Mouse (Mus musculus): ENCODE results near the gene Fam213b. TPM values are rescaled to one million over a fixed set of nuclear protein-coding genes. Genes with fewer than 3 reads are reported as not detected.

Fam213b gene
- polyA plus RNA-seq (2015; fragmentation: Nextera tagmentation; extraction: Ambion mirVana), result 56.1 and 62.6 TPM in 2 replicates

DNA sequence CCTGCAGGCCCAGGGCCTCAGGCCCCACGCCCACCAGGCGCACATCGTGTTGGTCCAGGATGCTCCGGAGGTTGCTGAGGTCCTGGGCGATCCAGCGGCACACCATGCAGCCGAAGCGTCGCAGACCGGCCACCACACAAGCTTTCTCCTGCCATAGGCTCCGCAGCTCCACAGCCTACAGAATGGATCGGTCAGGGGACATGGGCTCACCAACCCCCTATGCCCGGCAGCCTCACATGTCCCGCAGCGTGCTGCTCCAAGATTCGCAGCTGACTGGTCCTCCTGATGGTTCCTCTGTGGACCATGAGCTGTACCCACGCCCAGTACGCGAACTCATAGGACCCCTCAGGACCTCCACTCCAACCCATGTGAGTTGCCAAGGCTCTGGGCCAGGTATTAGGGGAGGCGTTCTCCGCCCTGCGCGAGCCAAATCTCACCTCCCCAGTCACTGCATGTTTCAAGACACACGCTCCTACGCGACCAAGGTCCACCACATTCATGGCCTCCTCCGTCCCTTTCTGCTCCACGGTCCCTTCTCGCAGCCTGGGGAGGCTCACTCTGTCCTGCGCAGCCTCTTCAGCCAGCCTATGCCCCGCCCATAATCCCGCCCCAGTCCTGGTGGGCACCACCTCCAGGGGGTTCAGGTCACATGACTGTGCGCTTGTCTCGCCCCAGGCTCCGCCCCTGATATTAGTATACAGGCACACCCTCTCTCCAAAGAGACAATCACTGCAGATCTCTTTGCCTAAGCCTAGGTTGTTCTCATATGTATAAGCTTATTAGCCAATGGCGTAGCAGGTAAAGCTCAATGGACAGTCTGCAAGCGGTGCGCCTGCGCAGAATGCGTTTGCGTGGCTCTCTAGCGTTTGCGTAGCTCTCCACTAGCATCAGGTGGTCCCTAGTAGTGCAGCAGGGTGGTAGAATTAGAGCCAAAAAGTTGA lies at the start of gene Fam213b:
Fam213b (minus strand) TSS at position 630 of the 941 bp plus-strand sequence.
- WGBS, result 2% methylated on average over 43 of the region's 43 CpGs
- no peaks in the 10 kb centered on the region for H3K36me3 ChIP-seq (replicated peaks)
- peak within 1 kb of the TSS; percentile 61 for H3K4me3 ChIP-seq
- H3K4me2 ChIP-seq, result peak within 1 kb of the TSS; percentile 97
- peak; percentile 95 for ATAC-seq (replicated peaks)
- H3K9ac ChIP-seq, result peak within 1 kb of the TSS; percentile 59
- H3K9me3 ChIP-seq, result no peaks in the 10 kb centered on the region
- peaks cover 20% of the 10 kb centered on the region for H3K4me1 ChIP-seq
- peak within 1 kb of the TSS; percentile 74 for H3K27ac ChIP-seq
- H3K27me3 ChIP-seq (replicated peaks), result no peaks in the 10 kb centered on the region

DNA sequence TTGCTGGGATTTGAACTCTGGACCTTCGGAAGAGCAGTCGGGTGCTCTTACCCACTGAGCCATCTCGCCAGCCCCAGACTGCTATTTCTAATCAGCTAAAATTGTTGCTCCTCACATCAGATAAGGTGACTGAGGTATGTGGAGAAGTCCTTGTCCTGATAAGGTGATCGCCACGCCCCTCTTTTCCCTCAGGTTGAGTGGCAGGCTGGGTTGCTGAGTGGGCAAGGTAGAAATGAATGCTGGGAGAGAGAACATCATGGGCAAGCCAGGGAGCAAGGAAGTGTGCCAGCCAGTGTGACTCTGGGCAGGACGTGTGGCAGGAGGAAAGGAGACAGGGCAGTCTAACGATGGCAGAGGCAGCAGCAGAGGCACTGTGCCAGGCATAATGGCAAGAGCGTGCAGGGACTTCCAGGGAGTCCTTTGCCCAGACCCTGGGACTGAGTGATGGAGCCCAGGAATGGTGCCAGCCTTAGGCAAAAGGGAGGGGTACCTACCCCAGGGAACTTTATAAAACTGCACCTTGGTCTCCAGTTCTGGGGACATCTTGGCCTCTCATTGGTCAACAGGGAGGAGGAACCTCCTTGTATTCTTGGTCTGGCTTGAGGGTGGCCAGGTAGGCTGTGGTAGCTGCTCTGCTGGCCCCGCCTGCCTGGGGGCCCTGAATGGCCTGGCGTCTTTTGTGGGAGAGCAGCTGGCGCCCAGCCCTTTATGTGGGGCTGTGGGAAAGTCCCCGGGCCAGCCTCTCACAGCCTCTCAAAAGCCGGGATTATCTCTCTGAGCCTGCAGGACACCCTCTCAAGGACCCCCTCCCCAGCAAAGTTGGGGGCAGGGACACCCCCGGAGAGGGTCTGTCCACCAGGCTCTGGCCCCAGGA lies 49.4 kb upstream of the Fam213b start:
- Histone ChIP-seq H3K27ac (peak overlapping the region; percentile 69), H3K4me1 (peaks cover 32% of the 10 kb centered on the region), H3K27me3 (replicated peaks) (no peaks in the 10 kb centered on the region; the same call in 1 of the 2 replicates), H3K36me3 (replicated peaks) (no peaks in the 10 kb centered on the region), H3K4me2 (no peak overlapping the region), H3K9me3 (no peaks in the 10 kb centered on the region), H3K9ac (no peak overlapping the region), H3K4me3 (no peak overlapping the region)
- 32% methylated on average over 14 of the region's 14 CpGs for WGBS
- peak; percentile 67 for ATAC-seq (replicated peaks)

DNA sequence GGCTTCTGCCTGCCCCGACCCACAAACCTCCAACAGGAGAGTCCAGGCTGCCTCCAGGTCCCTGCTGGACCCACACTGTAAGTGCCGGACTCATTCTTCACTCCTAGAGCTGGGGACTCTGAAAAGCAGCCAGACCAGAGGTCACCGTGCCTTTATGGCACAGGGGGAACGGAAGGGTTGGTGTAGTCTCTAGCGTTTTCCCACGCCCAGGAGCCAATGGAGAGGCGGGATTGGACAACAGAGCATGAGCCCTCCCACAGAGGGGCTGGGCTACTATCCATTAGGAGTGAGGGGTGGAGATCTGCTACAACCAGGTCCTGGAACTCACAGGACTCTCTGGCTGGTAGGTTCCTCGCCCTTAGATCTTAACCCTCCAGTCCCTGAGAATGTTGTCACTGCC lies 47.4 kb upstream of the Fam213b start:
- peak overlapping the region; percentile 32 for H3K4me3 ChIP-seq
- H3K27ac ChIP-seq, result peak overlapping the region; percentile 69
- H3K9ac ChIP-seq, result peak overlapping the region; percentile 32; the same call in 1 of the 2 replicates
- peak; percentile 77 for ATAC-seq (replicated peaks)
- no peaks in the 10 kb centered on the region for H3K27me3 ChIP-seq (replicated peaks)
- 0% methylated on average over 8 of the region's 8 CpGs for WGBS
- no peaks in the 10 kb centered on the region for H3K9me3 ChIP-seq
- peaks cover 23% of the 10 kb centered on the region for H3K4me1 ChIP-seq
- H3K36me3 ChIP-seq (replicated peaks), result no peaks in the 10 kb centered on the region
- H3K4me2 ChIP-seq, result peak overlapping the region; percentile 60

DNA sequence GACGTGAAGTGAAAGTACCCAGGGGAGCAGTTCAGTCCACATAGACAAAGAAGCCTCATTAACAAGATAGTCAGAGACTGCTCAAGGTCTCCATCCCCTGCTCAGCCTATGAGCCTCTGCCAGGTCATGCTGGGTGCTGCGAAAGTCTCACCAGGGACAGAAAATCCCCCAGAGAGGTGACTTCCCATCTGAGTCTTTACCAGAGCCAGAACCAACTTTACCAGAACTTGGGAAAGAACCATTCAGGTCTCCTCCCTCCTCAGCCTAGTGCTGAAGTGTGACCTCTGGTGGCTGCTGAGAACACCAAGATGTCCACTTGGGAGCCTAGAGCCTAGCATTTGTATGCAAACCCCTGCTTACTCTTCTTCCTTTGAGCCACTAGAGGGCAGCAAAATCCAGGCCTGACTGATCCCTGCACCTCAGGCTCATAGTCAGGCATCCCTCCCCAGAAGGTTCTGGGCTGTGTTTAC lies 45.2 kb upstream of the Fam213b start:
- no peaks in the 10 kb centered on the region for H3K9me3 ChIP-seq
- WGBS, result 16% methylated on average over 2 of the region's 2 CpGs
- no peaks in the 10 kb centered on the region for H3K27me3 ChIP-seq (replicated peaks)
- no peak overlapping the region for H3K4me2 ChIP-seq
- H3K27ac ChIP-seq, result no peak overlapping the region
- peaks cover 18% of the 10 kb centered on the region for H3K4me1 ChIP-seq
- H3K4me3 ChIP-seq, result no peak overlapping the region
- peak; percentile 40 for ATAC-seq (replicated peaks)
- H3K9ac ChIP-seq, result no peak overlapping the region
- H3K36me3 ChIP-seq (replicated peaks), result no peaks in the 10 kb centered on the region

DNA sequence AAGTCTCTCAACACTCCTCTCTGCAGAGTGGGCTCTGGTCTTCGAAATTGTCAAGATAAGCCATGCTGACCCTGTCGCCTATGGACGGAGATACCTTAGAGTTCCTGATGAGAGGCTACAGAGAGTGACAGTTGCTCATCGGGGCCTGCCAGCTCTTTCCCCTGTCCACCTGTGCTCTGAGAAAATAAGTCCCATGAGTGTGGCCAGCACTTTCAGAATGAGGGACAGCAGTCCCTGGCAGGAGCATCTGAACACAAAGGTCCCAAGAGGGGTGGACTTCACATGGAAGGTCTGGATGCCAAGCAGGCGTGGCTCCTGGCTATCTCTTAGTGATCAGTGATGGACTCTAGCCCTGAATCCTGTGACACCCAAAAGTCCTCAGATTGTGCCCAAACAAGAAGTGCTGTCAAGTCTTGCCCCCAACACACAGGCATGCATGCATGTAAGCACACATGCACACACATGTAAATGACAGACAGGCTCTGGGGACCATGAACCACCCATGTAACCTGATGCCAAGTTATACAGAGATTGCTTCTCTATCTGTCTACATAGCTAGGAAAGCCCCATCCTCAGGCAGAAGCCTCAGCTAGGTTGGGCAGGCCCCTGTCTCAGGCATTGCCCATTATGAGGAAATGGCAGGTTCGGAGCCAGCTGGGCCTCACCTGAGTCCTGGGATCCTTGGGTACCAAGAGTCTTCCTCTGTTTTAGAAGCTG lies 44.5 kb upstream of the Fam213b start:
- Histone ChIP-seq H3K36me3 (replicated peaks) (no peaks in the 10 kb centered on the region), H3K4me2 (no peak overlapping the region), H3K9ac (no peak overlapping the region), H3K4me1 (peaks cover 18% of the 10 kb centered on the region), H3K4me3 (no peak overlapping the region), H3K27me3 (replicated peaks) (no peaks in the 10 kb centered on the region), H3K27ac (no peak overlapping the region), H3K9me3 (no peaks in the 10 kb centered on the region)
- ATAC-seq (replicated peaks), result no peak
- WGBS, result 92% methylated on average over 6 of the region's 6 CpGs

DNA sequence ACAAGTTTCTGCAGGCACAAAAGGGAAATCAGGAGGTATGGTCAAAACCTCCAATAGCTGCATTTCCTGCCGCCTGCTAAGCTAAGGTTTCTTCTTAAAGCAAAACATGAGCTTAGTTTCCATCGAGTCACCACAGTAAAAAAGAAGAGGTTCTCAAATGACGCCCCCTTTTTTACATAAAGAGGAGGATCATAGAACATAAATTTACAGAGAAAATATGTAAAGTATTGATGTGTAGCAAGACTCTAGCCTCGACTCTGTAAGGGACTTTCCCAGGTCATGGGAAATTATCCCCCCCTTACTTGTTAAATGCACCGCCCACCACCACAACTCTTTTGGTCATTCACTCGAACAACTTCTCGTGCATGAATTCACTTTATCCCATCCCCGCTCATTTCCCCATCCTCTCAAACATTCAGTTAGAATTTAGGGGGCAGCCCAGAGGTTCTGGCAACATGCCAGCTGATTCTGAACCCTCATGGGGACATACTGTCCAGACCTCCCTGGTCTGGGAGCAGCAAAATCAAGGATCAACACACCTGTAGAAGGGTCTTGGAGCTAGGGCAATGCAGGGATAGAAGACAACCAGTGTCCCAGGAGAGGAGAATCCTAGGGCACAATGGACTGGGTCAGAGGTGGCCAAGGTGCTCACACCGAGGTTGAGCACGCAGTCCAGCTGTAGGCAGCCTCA lies 43.8 kb upstream of the Fam213b start:
- Histone ChIP-seq H3K4me3 (no peak overlapping the region), H3K4me2 (no peak overlapping the region), H3K36me3 (replicated peaks) (no peaks in the 10 kb centered on the region), H3K9me3 (no peaks in the 10 kb centered on the region), H3K9ac (no peak overlapping the region), H3K4me1 (peaks cover 13% of the 10 kb centered on the region), H3K27ac (no peak overlapping the region), H3K27me3 (replicated peaks) (no peaks in the 10 kb centered on the region)
- WGBS, result 88% methylated on average over 10 of the region's 10 CpGs
- ATAC-seq (replicated peaks), result no peak

GRCm38 (mm10) chr4:154941831-154942230 lies 42.9 kb upstream of the Fam213b start:
- no peaks in the 10 kb centered on the region for H3K27me3 ChIP-seq (replicated peaks)
- H3K4me3 ChIP-seq, result no peak overlapping the region
- ATAC-seq (replicated peaks), result no peak
- no peak overlapping the region for H3K27ac ChIP-seq
- H3K4me1 ChIP-seq, result peaks cover 13% of the 10 kb centered on the region
- H3K4me2 ChIP-seq, result no peak overlapping the region
- H3K9ac ChIP-seq, result no peak overlapping the region
- 91% methylated on average over 5 of the region's 5 CpGs for WGBS
- no peaks in the 10 kb centered on the region for H3K9me3 ChIP-seq
- H3K36me3 ChIP-seq (replicated peaks), result no peaks in the 10 kb centered on the region

GRCm38 (mm10) chr4:154940156-154940555 lies 41.2 kb upstream of the Fam213b start:
- no peaks in the 10 kb centered on the region for H3K36me3 ChIP-seq (replicated peaks)
- H3K9me3 ChIP-seq, result no peaks in the 10 kb centered on the region
- H3K4me1 ChIP-seq, result no peaks in the 10 kb centered on the region; the same call in 1 of the 2 replicates
- no peaks in the 10 kb centered on the region for H3K27me3 ChIP-seq (replicated peaks)
- H3K4me3 ChIP-seq, result no peak overlapping the region
- 94% methylated on average over 2 of the region's 2 CpGs for WGBS
- H3K4me2 ChIP-seq, result no peak overlapping the region
- H3K9ac ChIP-seq, result no peak overlapping the region
- no peak overlapping the region for H3K27ac ChIP-seq
- ATAC-seq (replicated peaks), result no peak

DNA sequence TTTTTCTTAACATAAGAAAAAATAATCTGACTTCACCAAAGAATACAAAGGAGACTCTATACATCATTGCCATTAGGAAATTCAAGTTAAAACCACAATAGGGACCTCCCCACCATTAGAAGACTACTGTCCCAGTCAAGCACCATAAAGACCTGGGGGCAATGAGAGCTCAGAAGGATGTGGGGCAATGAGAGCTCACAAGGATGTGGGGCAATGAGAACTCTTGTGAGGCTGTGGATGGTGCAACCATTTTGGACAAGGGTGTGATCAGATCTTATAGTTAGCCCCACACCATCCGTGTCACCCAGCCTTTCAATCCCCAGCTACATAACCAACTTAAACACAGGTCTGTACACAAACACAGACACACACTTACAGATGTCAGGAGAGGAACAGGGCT lies 38.8 kb upstream of the Fam213b start:
- WGBS, result 93% methylated on average over 1 of the region's 1 CpGs
- no peak overlapping the region for H3K27ac ChIP-seq

GRCm38 (mm10) chr4:154936542-154937255 lies 37.8 kb upstream of the Fam213b start:
- Histone ChIP-seq H3K36me3 (replicated peaks) (no peaks in the 10 kb centered on the region), H3K9ac (no peak overlapping the region), H3K4me1 (no peaks in the 10 kb centered on the region; the same call in 1 of the 2 replicates), H3K4me2 (no peak overlapping the region), H3K4me3 (no peak overlapping the region), H3K27ac (no peak overlapping the region), H3K9me3 (no peaks in the 10 kb centered on the region), H3K27me3 (replicated peaks) (no peaks in the 10 kb centered on the region)
- no peak for ATAC-seq (replicated peaks)
- 50% methylated on average over 8 of the region's 8 CpGs for WGBS

More for the DNA sequence above, 38.8 kb upstream of the Fam213b start:
- ATAC-seq (replicated peaks), result no peak
- no peaks in the 10 kb centered on the region for H3K9me3 ChIP-seq
- no peaks in the 10 kb centered on the region; the same call in 1 of the 2 replicates for H3K4me1 ChIP-seq
- H3K4me2 ChIP-seq, result no peak overlapping the region
- no peak overlapping the region for H3K9ac ChIP-seq
- H3K4me3 ChIP-seq, result no peak overlapping the region
- no peaks in the 10 kb centered on the region for H3K36me3 ChIP-seq (replicated peaks)
- no peaks in the 10 kb centered on the region for H3K27me3 ChIP-seq (replicated peaks)

DNA sequence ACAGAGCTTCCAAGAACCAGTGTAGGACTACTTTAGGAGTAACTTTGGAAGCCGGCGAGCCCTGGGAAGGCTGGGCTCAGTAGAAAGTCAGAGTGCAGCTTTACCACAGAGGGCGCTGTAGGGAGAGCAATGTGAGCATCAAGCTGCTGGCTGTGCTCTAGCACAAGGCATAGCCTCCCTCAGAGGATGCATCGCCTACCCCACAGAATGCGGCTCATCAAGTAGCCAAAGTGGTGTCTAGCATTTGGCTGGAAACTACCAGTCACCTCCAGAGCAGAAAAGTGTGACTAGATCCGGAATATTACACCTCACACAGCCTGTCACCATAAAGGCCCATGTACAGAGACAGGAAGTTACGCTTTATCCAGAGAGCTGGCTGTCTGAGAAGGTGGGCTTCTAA lies 36.9 kb upstream of the Fam213b start:
- H3K9ac ChIP-seq, result no peak overlapping the region
- no peaks in the 10 kb centered on the region for H3K36me3 ChIP-seq (replicated peaks)
- H3K4me3 ChIP-seq, result no peak overlapping the region
- H3K27me3 ChIP-seq (replicated peaks), result no peaks in the 10 kb centered on the region
- no peak overlapping the region for H3K4me2 ChIP-seq
- 81% methylated on average over 7 of the region's 7 CpGs for WGBS
- no peak for ATAC-seq (replicated peaks)
- H3K4me1 ChIP-seq, result no peaks in the 10 kb centered on the region; the same call in 1 of the 2 replicates
- no peaks in the 10 kb centered on the region for H3K9me3 ChIP-seq
- H3K27ac ChIP-seq, result no peak overlapping the region

All from midbrain, embryonic 15.5 days (tissue).